Mouse (Mus musculus) megakaryocyte, embryonic 14.5 days (primary cell): ENCODE measurements around the gene Neto2. TPM values are rescaled to one million over a fixed set of nuclear protein-coding genes. Genes with fewer than 3 reads are reported as not detected.
"Not testable (repeated sequence)": the region's sequence is repeated elsewhere in the genome, so short reads cannot be mapped to it uniquely, and the experiment has no call there.

Experiments
- H3K27me3 ChIP-seq: replicated peaks from 2 replicates; pipeline ENCODE3; 2012; ENCODE audit warnings: inconsistent platforms
- H3K36me3 ChIP-seq: replicated peaks from 2 replicates; pipeline ENCODE3; 2012; ENCODE audit warnings: low read length, inconsistent platforms, mixed read lengths
- H3K4me1 ChIP-seq: 2 replicates; pipeline ENCODE4 v1.6.1; 2012; ENCODE audit warnings: inconsistent platforms
- H3K4me3 ChIP-seq: replicated peaks from 2 replicates; pipeline ENCODE3; 2012; ENCODE audit warnings: moderate library complexity, mild to moderate bottlenecking, inconsistent platforms
- H3K9me3 ChIP-seq: 2 replicates; pipeline ENCODE4 v1.6.1; 2012; ENCODE audit warnings: inconsistent platforms
- FLI1 ChIP-seq: IDR thresholded peaks from 2 replicates; pipeline ENCODE4 v1.6.1; 2012; ENCODE audit warnings: low read length, inconsistent platforms, mixed read lengths
- GATA1 ChIP-seq: IDR thresholded peaks from 3 replicates; pipeline ENCODE4 v1.6.1; 2012; ENCODE audit warnings: mixed read lengths, low read length, inconsistent platforms, borderline replicate concordance
- polyA plus RNA-seq: library from polyadenylated mRNA; stranded (reverse); fragments of >175 nt; gene quantifications from 2 replicates; pipeline ENCODE4 v1.2.3, GENCODE M21; 2012; ENCODE audit warnings: low replicate concordance; ENCODE audit not compliant: insufficient read depth

The Neto2 gene
- polyA plus RNA-seq, 1 experiment, result 0.09 TPM

DNA sequence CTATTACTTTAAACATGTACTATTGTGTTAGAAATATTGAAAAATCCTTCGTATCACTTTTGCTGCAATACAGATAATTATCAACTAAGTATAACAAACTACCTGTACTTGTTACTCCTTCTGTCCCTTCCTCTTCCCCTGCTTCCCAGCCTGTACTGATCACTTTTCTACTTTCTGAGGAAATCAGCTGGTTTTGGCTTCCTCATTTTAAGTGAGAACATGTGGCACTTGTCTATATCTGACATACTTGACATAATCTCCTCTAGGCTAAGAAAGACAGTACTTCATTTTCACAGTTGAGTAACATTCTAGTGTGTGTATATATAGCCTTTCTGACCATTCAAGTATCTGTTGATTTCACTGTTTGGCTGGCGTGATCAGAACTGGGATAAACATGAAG lies 49.5 kb downstream of the Neto2 start:
- Histone ChIP-seq H3K36me3 (no peaks in the 10 kb centered on the region), H3K4me3 (no peak overlapping the region), H3K27me3 (no peaks in the 10 kb centered on the region), H3K9me3 (no peaks in the 10 kb centered on the region), H3K4me1 (no peaks in the 10 kb centered on the region)
- TF ChIP-seq FLI1 (no peak), GATA1 (no peak)

- H3K4me1 ChIP-seq, result no peaks in the 10 kb centered on the region
- TF ChIP-seq GATA1 (no peak), FLI1 (no peak)
- H3K36me3 ChIP-seq, result no peaks in the 10 kb centered on the region
- no peak overlapping the region for H3K4me3 ChIP-seq
- H3K27me3 ChIP-seq, result no peaks in the 10 kb centered on the region
- H3K9me3 ChIP-seq, result no peaks in the 10 kb centered on the region
Observed at GRCm38 (mm10) chr8:85648553-85648952, 52.2 kb downstream of the Neto2 start.

DNA sequence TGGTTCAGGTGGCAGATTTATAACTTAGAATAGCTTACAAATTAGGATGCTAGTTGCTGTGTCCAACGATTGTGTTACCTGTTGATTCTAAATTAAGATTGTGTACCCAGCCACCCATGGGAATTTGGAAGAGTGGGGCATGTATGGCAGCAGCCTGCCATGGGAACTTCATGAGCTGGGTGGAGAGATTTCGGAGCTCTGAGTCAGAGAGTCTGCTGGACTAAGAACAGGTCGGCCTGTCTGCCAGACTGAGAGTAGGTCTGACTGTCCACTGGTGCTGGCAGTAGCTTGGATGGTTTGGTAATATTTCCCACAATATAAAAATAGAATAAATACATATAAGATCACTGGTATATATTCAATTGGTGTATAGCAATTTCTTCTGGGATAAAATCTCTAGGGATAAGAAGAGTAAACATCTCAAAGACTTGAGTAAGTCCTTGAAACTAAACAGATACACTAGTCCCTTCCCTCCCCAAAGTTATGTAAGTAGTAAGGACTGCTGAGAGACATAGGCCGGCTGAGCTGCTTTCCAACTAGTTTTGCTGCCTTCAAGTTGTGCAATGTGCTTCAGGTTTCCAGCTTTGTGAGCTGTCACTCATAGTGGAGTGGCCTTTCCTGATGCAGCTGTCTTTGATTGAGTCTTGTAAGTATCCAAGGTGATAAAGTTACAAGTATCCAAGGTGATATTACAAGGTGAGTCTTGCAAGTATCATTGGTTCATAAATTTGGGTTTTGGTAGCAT lies 55.6 kb downstream of the Neto2 start:
- TF ChIP-seq GATA1 (no peak), FLI1 (no peak)
- Histone ChIP-seq H3K27me3 (no peaks in the 10 kb centered on the region), H3K4me1 (no peaks in the 10 kb centered on the region), H3K36me3 (no peaks in the 10 kb centered on the region), H3K4me3 (no peak overlapping the region), H3K9me3 (no peaks in the 10 kb centered on the region)

- Histone ChIP-seq H3K4me1 (no peaks in the 10 kb centered on the region), H3K27me3 (no peaks in the 10 kb centered on the region), H3K9me3 (no peaks in the 10 kb centered on the region), H3K36me3 (no peaks in the 10 kb centered on the region), H3K4me3 (no peak overlapping the region)
- TF ChIP-seq FLI1 (no peak), GATA1 (no peak)
Observed at GRCm38 (mm10) chr8:85624450-85624849, 76.3 kb downstream of the Neto2 start.

DNA sequence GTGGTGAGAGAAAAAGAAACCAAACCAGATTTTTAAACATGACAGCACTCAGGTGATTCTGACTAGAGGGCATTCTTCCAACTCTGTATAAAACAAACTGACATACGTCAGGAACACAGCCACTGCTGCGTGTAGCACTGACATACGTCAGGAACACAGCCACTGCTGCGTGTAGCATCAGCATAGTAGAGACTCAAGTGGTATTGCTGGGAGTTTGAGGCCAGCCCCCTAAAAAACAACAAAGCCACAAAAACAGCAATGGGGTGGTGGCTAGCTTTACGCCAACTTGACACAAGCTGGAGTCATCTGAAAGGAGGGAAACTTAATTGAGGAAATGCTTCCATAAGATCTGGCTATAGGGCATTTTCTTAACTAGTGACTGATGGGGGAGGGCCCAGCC lies 77.5 kb downstream of the Neto2 start:
- Histone ChIP-seq H3K27me3 (no peaks in the 10 kb centered on the region), H3K36me3 (no peaks in the 10 kb centered on the region), H3K9me3 (no peaks in the 10 kb centered on the region), H3K4me3 (no peak overlapping the region), H3K4me1 (no peaks in the 10 kb centered on the region)
- no peak for TF ChIP-seq FLI1
- TF ChIP-seq GATA1, result no peak

- H3K36me3 ChIP-seq, result no peaks in the 10 kb centered on the region
- H3K27me3 ChIP-seq, result no peaks in the 10 kb centered on the region
- no peaks in the 10 kb centered on the region for H3K4me1 ChIP-seq
- no peak for TF ChIP-seq FLI1
- no peak for TF ChIP-seq GATA1
- peaks cover 10% of the 10 kb centered on the region for H3K9me3 ChIP-seq
- no peak overlapping the region for H3K4me3 ChIP-seq
Observed at GRCm38 (mm10) chr8:85618789-85619188, 81.9 kb downstream of the Neto2 start.

DNA sequence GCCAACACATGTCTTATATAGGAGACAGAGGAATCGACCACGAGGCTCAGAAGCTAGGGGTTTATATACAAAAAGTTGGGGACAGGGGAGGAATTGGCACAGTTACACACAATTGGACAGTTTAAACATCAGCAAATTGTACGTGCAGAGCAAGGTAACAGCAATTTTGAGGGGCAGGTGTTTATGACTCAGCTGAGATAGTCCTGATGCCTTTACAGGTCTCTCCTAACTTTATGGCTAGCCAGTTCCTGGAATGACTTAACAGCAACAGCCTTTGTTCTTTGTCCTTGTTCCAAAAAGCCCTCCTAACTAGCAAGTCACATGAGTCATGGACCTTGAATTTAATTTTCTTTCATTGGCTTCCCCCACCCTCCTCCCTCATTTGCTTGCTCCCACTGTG lies 83.6 kb downstream of the Neto2 start:
- H3K4me3 ChIP-seq, H3K4me1 ChIP-seq, H3K36me3 ChIP-seq, H3K27me3 ChIP-seq, H3K9me3 ChIP-seq: not testable (repeated sequence)

GRCm38 (mm10) chr8:85608836-85609235 lies 91.9 kb downstream of the Neto2 start:
- H3K36me3 ChIP-seq, result no peaks in the 10 kb centered on the region
- TF ChIP-seq FLI1 (no peak), GATA1 (no peak)
- H3K4me1 ChIP-seq, result no peaks in the 10 kb centered on the region
- no peak overlapping the region for H3K4me3 ChIP-seq
- peaks cover 2% of the 10 kb centered on the region for H3K27me3 ChIP-seq
- no peaks in the 10 kb centered on the region for H3K9me3 ChIP-seq

- Histone ChIP-seq H3K36me3 (no peaks in the 10 kb centered on the region), H3K9me3 (no peaks in the 10 kb centered on the region)
Observed at GRCm38 (mm10) chr8:85607804-85608203, 92.9 kb downstream of the Neto2 start.

GRCm38 (mm10) chr8:85606974-85607373 lies 93.8 kb downstream of the Neto2 start:
- Histone ChIP-seq H3K36me3 (no peaks in the 10 kb centered on the region), H3K27me3 (peaks cover 2% of the 10 kb centered on the region), H3K4me1 (peaks cover 4% of the 10 kb centered on the region), H3K9me3 (no peaks in the 10 kb centered on the region), H3K4me3 (no peak overlapping the region)
- TF ChIP-seq GATA1, result no peak
- no peak for TF ChIP-seq FLI1

More at GRCm38 (mm10) chr8:85607804-85608203, 92.9 kb downstream of the Neto2 start:
- Histone ChIP-seq H3K27me3 (peaks cover 2% of the 10 kb centered on the region), H3K4me3 (no peak overlapping the region), H3K4me1 (peaks cover 4% of the 10 kb centered on the region)
- TF ChIP-seq GATA1 (no peak), FLI1 (no peak)

DNA sequence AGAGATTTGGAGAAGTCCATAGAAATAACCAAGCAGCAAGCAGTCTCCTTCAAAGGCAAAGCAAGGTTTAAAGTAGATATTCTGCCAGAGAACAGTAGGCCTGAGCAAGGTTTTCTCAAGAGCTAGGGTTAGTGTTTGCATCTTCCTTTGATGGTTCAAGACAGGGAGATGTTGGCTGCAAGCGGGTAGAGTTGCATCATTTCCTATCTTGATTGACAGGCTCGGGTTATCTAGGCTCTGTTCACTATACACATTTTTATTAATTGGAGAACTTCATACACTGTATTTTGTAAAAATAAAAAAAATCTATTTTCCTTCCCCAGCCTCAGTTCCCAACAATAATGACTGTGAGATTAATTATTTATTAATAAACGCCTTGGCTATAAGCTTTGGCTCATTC lies 94.2 kb downstream of the Neto2 start:
- no peaks in the 10 kb centered on the region for H3K36me3 ChIP-seq
- H3K9me3 ChIP-seq, result no peaks in the 10 kb centered on the region
- TF ChIP-seq GATA1 (no peak), FLI1 (no peak)
- H3K4me3 ChIP-seq, result no peak overlapping the region
- H3K27me3 ChIP-seq, result peaks cover 6% of the 10 kb centered on the region
- H3K4me1 ChIP-seq, result peaks cover 4% of the 10 kb centered on the region
